Mouse (Mus musculus) kidney, postnatal 0 days (tissue): ENCODE measurements around the gene Tmem267. TPM values are rescaled to one million over a fixed set of nuclear protein-coding genes. Genes with fewer than 3 reads are reported as not detected.
A peak's percentile ranks its signal among the peaks of the same experiment; 100 is the strongest.

Experiments
- ATAC-seq: fragments of 200-750 bp; cut with Nextera tagmentation; replicated peaks from 2 replicates; pipeline ENCODE4 v1.8.0; 2017; ENCODE audit warnings: low read depth, moderate number of reproducible peaks, moderate TSS enrichment, moderate library complexity; ENCODE audit not compliant: low FRiP score
- DNase-seq: peaks from one replicate; pipeline ENCODE4 v3.0.0-alpha.2; 2016; ENCODE audit warnings: low spot score
- H3K27ac ChIP-seq: fragments of 300-500 bp; sonication (generic); 2 replicates; pipeline ENCODE4 v1.5.1; 2014; ENCODE audit warnings: mild to moderate bottlenecking
- H3K27me3 ChIP-seq: fragments of 300-500 bp; sonication (generic); 2 replicates; pipeline ENCODE4 v1.6.1; 2014; ENCODE audit warnings: low read length, mixed read lengths; ENCODE audit not compliant: insufficient read depth
- H3K36me3 ChIP-seq: fragments of 300-500 bp; sonication (generic); 2 replicates; pipeline ENCODE4 v1.6.1; 2014; ENCODE audit warnings: low read length, mixed read lengths; ENCODE audit not compliant: insufficient read depth
- H3K4me1 ChIP-seq: fragments of 300-500 bp; sonication (generic); replicated peaks from 2 replicates; pipeline ENCODE4 v1.6.1; 2014; ENCODE audit warnings: antibody characterized with exemption, low read length, mixed read lengths; ENCODE audit not compliant: insufficient read depth
- H3K4me2 ChIP-seq: fragments of 300-500 bp; sonication (generic); 2 replicates; pipeline ENCODE4 v1.6.1; 2014; ENCODE audit warnings: mild to moderate bottlenecking, low read length, moderate library complexity, mixed read lengths
- H3K4me3 ChIP-seq: fragments of 300-500 bp; sonication (generic); replicated peaks from 2 replicates; pipeline ENCODE4 v1.5.1; 2014; ENCODE audit warnings: low read depth, low read length
- H3K9ac ChIP-seq: fragments of 300-500 bp; sonication (generic); 2 replicates; pipeline ENCODE4 v1.6.1; 2014; ENCODE audit warnings: low read depth, low read length
- H3K9me3 ChIP-seq: fragments of 300-500 bp; sonication (generic); replicated peaks from 2 replicates; pipeline ENCODE4 v1.6.1; 2016; ENCODE audit warnings: low read length, inconsistent platforms, mixed read lengths
- CTCF ChIP-seq: IDR thresholded peaks from 2 replicates; pipeline ENCODE4 v1.5.1; 2016; ENCODE audit warnings: antibody characterized with exemption, low read depth, mild to moderate bottlenecking, moderate library complexity
- WGBS: fragments of 180-500 bp; shearing (Covaris S2); extraction: QIAGEN DNeasy Blood & Tissue Kit; methylation state at CpG from one replicate; pipeline ENCODE4 v1.1.7; 2014; 5-methylcytosine and 5-hydroxymethylcytosine counted together
- polyA plus RNA-seq: library from polyadenylated mRNA; unstranded; fragments of >200 nt; fragmentation: Nextera tagmentation; extraction: Ambion mirVana; gene quantifications from 2 replicates; pipeline ENCODE4 v1.2.1, GENCODE M21; 2015

Tmem267 gene
- polyA plus RNA-seq, 1 experiment from 2014 or later = 1.8 TPM

GRCm38 (mm10) chr13:119637837-119638236, 150.0 kb downstream of the Tmem267 start:
- no peaks in the 10 kb centered on the region for H3K27me3 ChIP-seq
- no peak overlapping the region for H3K4me2 ChIP-seq
- ATAC-seq = 0 out of 2 replicates have a peak, but pooled peaks have one; percentile 57
- H3K9ac ChIP-seq = no peak overlapping the region
- no peak for TF ChIP-seq CTCF
- no peak for DNase-seq
- H3K27ac ChIP-seq = peak overlapping the region; percentile 60
- WGBS = 77% methylated on average over 4 of the region's 4 CpGs
- no peaks in the 10 kb centered on the region for H3K4me1 ChIP-seq
- H3K36me3 ChIP-seq = no peaks in the 10 kb centered on the region
- H3K4me3 ChIP-seq = no peak overlapping the region
- H3K9me3 ChIP-seq = no peaks in the 10 kb centered on the region

GRCm38 (mm10) chr13:119638449-119638848, 150.6 kb downstream of the Tmem267 start:
- DNase-seq (no peak), ATAC-seq (peak; percentile 91)
- Histone ChIP-seq H3K9ac (no peak overlapping the region), H3K4me1 (no peaks in the 10 kb centered on the region), H3K27me3 (no peaks in the 10 kb centered on the region), H3K4me2 (no peak overlapping the region), H3K27ac (peak overlapping the region; percentile 60; the same call in 1 of the 2 replicates), H3K9me3 (no peaks in the 10 kb centered on the region), H3K36me3 (no peaks in the 10 kb centered on the region), H3K4me3 (no peak overlapping the region)
- TF ChIP-seq CTCF = no peak
- WGBS = 72% methylated on average over 5 of the region's 5 CpGs

- Histone ChIP-seq H3K27me3 (no peaks in the 10 kb centered on the region), H3K4me1 (no peaks in the 10 kb centered on the region), H3K9ac (no peak overlapping the region), H3K4me3 (no peak overlapping the region), H3K27ac (peak overlapping the region; percentile 31; the same call in 1 of the 2 replicates), H3K9me3 (no peaks in the 10 kb centered on the region), H3K4me2 (no peak overlapping the region), H3K36me3 (no peaks in the 10 kb centered on the region)
- no peak for DNase-seq
- no peak for ATAC-seq
- TF ChIP-seq CTCF = no peak
- WGBS = 52% methylated on average over 5 of the region's 5 CpGs
Measured at GRCm38 (mm10) chr13:119639302-119639701, 151.5 kb downstream of the Tmem267 start.

- Histone ChIP-seq H3K9me3 (no peaks in the 10 kb centered on the region), H3K4me2 (no peak overlapping the region), H3K27ac (no peak overlapping the region), H3K27me3 (no peaks in the 10 kb centered on the region), H3K4me1 (no peaks in the 10 kb centered on the region), H3K36me3 (no peaks in the 10 kb centered on the region), H3K9ac (no peak overlapping the region), H3K4me3 (no peak overlapping the region)
- 33% methylated on average over 4 of the region's 4 CpGs for WGBS
- DNase-seq (peak; percentile 86), ATAC-seq (no peak)
- peak; percentile 77 for TF ChIP-seq CTCF
Measured at GRCm38 (mm10) chr13:119640504-119640903, 152.7 kb downstream of the Tmem267 start.

- no peak for TF ChIP-seq CTCF
- H3K36me3 ChIP-seq = no peaks in the 10 kb centered on the region
- no peak overlapping the region for H3K4me2 ChIP-seq
- no peaks in the 10 kb centered on the region for H3K27me3 ChIP-seq
- no peak for ATAC-seq
- H3K4me1 ChIP-seq = no peaks in the 10 kb centered on the region
- no peak overlapping the region for H3K27ac ChIP-seq
- 71% methylated on average over 7 of the region's 7 CpGs for WGBS
- H3K4me3 ChIP-seq = no peak overlapping the region
- H3K9ac ChIP-seq = no peak overlapping the region
- no peak for DNase-seq
- no peaks in the 10 kb centered on the region for H3K9me3 ChIP-seq
Measured at GRCm38 (mm10) chr13:119641145-119641544, 153.3 kb downstream of the Tmem267 start.

- Histone ChIP-seq H3K9me3 (no peaks in the 10 kb centered on the region), H3K27ac (no peak overlapping the region), H3K4me2 (no peak overlapping the region), H3K9ac (no peak overlapping the region), H3K27me3 (no peaks in the 10 kb centered on the region), H3K4me3 (no peak overlapping the region), H3K36me3 (no peaks in the 10 kb centered on the region), H3K4me1 (no peaks in the 10 kb centered on the region)
- ATAC-seq (no peak), DNase-seq (no peak)
- 36% methylated on average over 5 of the region's 5 CpGs for WGBS
- no peak for TF ChIP-seq CTCF
Measured at GRCm38 (mm10) chr13:119644769-119645168, 156.9 kb downstream of the Tmem267 start.

- Histone ChIP-seq H3K4me1 (no peaks in the 10 kb centered on the region), H3K9me3 (no peaks in the 10 kb centered on the region), H3K4me2 (no peak overlapping the region), H3K9ac (no peak overlapping the region), H3K36me3 (no peaks in the 10 kb centered on the region), H3K27me3 (no peaks in the 10 kb centered on the region), H3K4me3 (no peak overlapping the region), H3K27ac (no peak overlapping the region)
- 84% methylated on average over 1 of the region's 1 CpGs for WGBS
- no peak for TF ChIP-seq CTCF
- no peak for DNase-seq
- ATAC-seq = no peak
Measured at GRCm38 (mm10) chr13:119646511-119646910, 158.7 kb downstream of the Tmem267 start.
